Mouse (Mus musculus) frontal cortex, adult (tissue): Measurements from ENCODE around the gene Taf4.
A peak's percentile ranks its signal among the peaks of the same experiment; 100 is the strongest.

Experiments
- ATAC-seq: cut with Nextera tagmentation; 2 replicates; pipeline ENCODE4 v1.9.2; 2017; ENCODE audit warnings: mild to moderate bottlenecking, moderate library complexity, mixed read lengths; ENCODE audit not compliant: low TSS enrichment

Taf4 gene

GRCm38 (mm10) chr2:179937091-179937490, 39.4 kb downstream of the Taf4 start:
- ATAC-seq, result no peak

- no peak for ATAC-seq
These were observed 42.3 kb downstream of the Taf4 start for GRCm38 (mm10) chr2:179934165-179934564.

GRCm38 (mm10) chr2:179931741-179932140, 44.7 kb downstream of the Taf4 start:
- no peak for ATAC-seq

DNA sequence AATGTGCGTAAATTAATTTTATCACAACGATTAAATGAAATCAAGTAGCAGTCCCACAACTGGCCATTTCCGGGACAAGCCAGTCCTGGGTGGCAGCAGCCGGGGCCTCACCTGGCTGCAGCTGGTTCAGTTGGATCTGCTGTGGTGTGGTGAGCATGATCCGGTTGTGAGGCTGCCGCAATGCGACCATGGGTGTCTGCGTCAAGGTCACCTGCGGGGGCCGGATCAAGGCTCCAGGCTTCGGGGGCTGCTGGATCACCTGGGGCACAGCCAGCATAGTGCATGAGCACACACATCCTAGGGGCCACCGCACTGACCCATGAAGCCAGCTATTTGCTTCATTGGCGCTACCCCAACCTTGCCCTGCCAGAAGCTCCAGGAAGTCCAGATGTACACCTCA, 47.3 kb downstream of the Taf4 start:
- ATAC-seq, result no peak

- ATAC-seq, result peak; percentile 87
These were observed 52.4 kb downstream of the Taf4 start for GRCm38 (mm10) chr2:179924038-179924437.

- ATAC-seq, result no peak
These were observed 55.3 kb downstream of the Taf4 start for GRCm38 (mm10) chr2:179921021-179921653.

GRCm38 (mm10) chr2:179920042-179920441, 56.4 kb downstream of the Taf4 start:
- ATAC-seq, result no peak

- ATAC-seq, result peak; percentile 85
These were observed 59.4 kb downstream of the Taf4 start for GRCm38 (mm10) chr2:179916877-179917673.

- ATAC-seq, result no peak
These were observed 62.2 kb downstream of the Taf4 start for GRCm38 (mm10) chr2:179914246-179914645.

- ATAC-seq, result no peak
These were observed 63.1 kb downstream of the Taf4 start for GRCm38 (mm10) chr2:179913349-179913748.

DNA sequence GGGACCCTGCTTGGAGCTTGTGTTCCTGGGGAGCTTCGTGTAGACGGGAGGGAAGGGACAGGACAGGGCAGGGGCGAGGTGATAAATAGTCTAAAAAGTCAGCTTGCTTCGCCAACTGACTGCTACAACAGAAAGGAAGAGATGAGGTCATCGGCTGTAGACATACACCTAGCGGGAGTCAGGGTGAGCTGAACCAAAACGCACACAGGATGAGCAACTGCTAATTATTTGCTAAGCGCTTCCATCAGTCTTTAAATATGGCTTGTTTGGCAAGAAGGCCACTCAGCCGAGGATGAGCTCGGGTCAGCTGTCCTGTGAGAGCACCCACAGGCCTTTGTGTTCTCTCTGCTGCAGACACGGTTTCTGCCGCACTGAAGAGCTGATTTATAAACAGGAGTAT, 63.5 kb downstream of the Taf4 start:
- ATAC-seq, result no peak

DNA sequence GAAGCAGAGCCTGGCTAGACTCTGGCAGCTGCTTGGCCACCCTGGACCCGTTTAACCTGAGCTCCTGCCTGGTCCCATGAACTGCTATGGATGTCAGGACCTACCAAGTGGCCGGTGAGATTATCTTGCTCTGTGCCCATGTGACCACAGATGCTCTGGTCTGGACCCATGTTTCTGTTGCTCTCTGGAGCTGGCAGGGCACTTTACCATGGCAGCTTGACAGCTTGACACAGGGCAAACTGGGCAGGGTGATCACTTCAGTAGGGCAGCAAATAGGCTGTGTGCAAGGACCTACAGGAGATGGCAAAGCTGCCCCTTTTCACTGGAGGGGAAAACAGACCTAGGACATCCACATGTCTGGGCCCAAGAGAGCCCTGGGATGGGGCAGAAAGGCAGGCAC, 79.5 kb downstream of the Taf4 start:
- ATAC-seq, result no peak

GRCm38 (mm10) chr2:179891048-179891447, 85.4 kb downstream of the Taf4 start:
- no peak for ATAC-seq

DNA sequence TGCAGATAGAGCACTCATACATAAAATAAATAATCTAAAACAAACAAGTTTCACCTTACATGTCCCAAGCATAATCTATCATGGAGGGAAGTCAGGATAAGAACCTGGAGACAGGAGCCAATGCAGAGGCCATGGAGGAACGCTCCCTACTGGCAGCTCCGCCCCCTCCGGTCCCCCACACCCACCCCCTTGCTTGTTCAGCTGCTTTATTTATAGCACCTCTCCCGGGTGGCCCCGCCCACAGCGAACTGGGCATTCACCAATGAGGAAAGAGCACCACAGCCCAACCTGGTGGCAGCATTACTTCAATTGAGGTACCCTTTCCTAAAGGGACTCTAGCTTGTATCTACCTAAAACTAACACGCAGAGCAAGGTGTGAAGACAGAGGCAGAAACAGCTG, 91.9 kb downstream of the Taf4 start:
- no peak for ATAC-seq

- peak; percentile 51 for ATAC-seq
These were observed 98.8 kb downstream of the Taf4 start for GRCm38 (mm10) chr2:179877551-179878215.

DNA sequence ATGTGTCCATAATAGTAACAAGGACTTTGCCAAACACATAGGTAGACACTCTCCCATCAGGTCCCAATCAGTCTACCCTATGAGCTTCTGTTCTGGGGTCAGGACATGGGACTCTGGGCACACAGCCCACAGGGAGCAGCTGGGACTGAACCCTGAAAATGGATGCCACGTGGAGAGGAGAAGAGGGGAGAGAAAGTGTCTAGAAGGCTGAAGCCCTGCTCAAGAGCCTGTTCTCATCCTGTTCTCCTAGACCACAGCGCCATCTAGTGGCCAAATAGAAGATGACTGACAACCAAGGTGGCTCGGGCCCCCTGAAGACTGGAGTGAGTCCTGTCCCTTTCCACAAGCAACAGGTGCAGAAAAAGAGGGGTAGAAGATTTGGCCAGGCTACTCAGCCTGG, 101.3 kb downstream of the Taf4 start:
- peak; percentile 77 for ATAC-seq

DNA sequence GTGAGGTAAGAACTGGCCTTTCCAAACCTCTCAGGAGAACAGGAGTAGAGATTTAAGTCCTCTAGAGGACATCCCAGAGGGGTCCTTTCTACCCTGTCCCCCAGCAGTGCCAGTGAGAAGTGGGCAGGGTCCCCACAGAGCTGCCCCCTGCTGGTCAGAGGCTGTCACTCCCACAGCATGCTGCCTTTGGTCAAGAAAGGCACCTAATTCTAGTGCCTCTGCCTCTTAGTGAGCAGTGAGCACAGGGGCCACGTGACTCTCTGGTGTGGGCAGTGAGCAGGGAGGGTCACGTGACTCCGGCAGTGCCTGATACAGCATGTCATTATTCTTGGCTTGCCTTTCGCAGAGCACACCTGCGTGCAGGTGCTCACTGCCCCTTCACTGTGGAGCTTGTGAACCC, 103.1 kb downstream of the Taf4 start:
- ATAC-seq, result no peak

- peak; percentile 53; the same call in 1 of the 2 replicates for ATAC-seq
These were observed 103.7 kb downstream of the Taf4 start for GRCm38 (mm10) chr2:179872724-179873123.

DNA sequence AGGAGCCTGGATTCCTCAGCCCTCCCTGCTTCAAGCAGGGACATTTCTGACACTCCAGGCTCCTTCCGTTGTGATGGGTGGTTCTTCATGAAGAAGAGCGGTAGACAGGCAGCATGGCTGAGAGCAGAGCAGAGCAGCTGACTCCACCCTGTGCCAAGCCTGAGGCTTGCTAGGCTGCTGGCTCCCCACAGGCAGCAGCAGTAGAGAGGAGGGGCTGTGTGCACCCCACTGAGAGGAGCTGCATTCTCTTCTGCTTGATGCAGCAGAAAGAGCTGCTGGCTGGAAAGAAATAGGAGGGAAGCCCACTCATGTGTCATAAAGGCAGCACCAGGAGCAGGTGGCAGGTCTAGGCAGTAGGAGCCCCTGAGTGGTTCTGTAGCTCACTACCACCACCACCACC, 106.6 kb downstream of the Taf4 start:
- peak; percentile 87 for ATAC-seq

DNA sequence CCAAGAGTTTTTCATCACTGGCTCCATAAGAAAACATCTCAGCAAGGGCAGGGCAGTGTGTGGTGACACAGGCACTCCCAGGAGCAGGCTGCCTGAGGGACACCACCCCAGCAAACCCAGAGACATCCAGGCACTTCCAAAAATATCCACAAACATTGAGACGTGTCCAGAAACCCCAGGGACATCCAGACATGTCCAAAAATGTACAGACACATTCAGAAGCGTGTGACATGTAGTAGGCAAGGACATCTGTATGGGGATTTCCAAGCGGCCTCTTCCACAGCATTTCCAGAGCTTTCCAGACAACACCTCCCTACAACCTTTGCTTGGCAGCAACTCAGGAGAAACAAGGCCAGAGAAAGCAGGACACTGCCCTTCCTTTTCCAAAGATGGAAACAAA, 108.8 kb downstream of the Taf4 start:
- ATAC-seq, result no peak

DNA sequence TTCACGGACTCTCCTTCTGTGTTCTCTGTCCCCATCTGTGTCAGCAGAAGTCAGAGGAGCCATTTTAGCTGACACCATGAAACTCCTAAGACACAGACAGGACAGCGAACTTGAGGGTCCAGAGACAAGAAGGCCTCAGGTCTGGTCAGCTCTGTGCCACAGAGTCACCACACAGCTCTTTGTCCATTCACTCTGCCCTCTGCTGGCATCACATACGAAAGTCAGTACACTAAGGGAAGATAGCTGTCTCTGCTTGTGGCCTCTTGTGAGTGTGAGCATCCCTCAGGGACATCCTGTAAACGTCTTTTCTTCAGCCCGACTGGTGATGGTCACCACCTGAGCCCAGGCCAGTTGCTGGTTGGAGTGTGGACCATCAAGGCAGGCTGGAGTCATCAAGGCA, 111.3 kb downstream of the Taf4 start:
- no peak for ATAC-seq

DNA sequence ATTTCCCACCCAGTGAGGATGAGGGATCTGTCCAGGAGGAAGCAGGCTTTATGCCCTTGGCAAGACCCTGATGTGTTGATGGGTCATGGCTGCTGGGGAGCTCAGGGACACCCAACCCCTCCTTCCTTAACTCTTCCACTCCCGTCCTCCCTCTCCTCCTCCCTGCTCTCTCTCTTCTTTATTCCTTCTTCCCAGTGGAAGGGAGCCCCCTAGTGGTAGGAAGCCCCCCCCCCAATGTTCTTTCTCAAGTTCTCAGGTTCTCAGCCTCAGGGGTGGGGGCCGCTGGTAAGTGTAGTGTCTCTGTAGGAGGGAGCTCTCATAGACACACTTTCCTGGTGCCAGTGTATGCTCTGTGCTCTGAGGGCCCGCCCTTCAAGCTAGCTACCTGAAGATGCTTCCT, 113.2 kb downstream of the Taf4 start:
- ATAC-seq, result peak; percentile 62; the same call in 1 of the 2 replicates

DNA sequence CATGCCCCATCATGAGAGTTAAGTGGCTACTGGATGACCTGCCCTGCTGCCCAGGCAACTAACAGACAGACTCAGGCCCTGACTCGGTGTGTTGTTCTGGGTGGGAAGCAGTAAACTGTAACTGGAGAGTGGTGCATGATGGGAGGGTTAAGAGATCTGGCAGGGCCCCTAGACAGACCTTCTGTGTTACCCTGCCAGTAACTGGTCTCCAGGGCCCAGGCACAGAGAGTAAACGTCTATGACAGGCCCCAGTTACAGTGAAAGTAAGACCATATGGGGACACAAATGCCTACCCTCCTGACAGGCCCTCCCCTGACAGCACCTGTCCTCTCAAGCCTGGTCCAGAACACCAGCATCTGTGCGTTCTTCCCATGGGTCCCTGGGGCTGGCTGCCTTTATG, 113.8 kb downstream of the Taf4 start:
- no peak for ATAC-seq
